Mouse (Mus musculus) liver, postnatal 0 days (tissue): ENCODE data around the gene Egflam. TPM values are rescaled to one million over a fixed set of nuclear protein-coding genes. Genes with fewer than 3 reads are reported as not detected.

Source experiments
- ATAC-seq: fragments of 200-750 bp; cut with Nextera tagmentation; 2 replicates; pipeline ENCODE4 v1.8.0; 2017; ENCODE audit warnings: mild to moderate bottlenecking, moderate library complexity
- DNase-seq: peaks from one replicate; pipeline ENCODE4 v3.0.0-alpha.2; 2016
- H3K27ac ChIP-seq: fragments of 300-500 bp; sonication (generic); 2 replicates; pipeline ENCODE4 v1.5.1; 2014; ENCODE audit warnings: antibody characterized with exemption, moderate library complexity, mild to moderate bottlenecking, low read depth
- H3K27me3 ChIP-seq: fragments of 300-500 bp; sonication (generic); 2 replicates; pipeline ENCODE4 v1.6.1; 2014; ENCODE audit warnings: low read length, control low read depth, mixed read lengths; ENCODE audit not compliant: insufficient read depth
- H3K36me3 ChIP-seq: fragments of 300-500 bp; sonication (generic); replicated peaks from 2 replicates; pipeline ENCODE4 v1.6.1; 2014; ENCODE audit warnings: mild to moderate bottlenecking, control low read depth, low read length, moderate library complexity, mixed read lengths; ENCODE audit not compliant: insufficient read depth
- H3K4me1 ChIP-seq: fragments of 300-500 bp; sonication (generic); 2 replicates; pipeline ENCODE4 v1.6.1; 2014; ENCODE audit warnings: antibody characterized with exemption, mild to moderate bottlenecking, control low read depth; ENCODE audit not compliant: insufficient read depth
- H3K4me2 ChIP-seq: fragments of 300-500 bp; sonication (generic); 2 replicates; pipeline ENCODE4 v1.6.1; 2014; ENCODE audit warnings: low read depth, mild to moderate bottlenecking, low read length, moderate library complexity, mixed read lengths
- H3K4me3 ChIP-seq: fragments of 300-500 bp; sonication (generic); 2 replicates; pipeline ENCODE4 v1.5.1; 2014; ENCODE audit warnings: low read depth, low read length
- H3K9ac ChIP-seq: fragments of 300-500 bp; sonication (generic); replicated peaks from 2 replicates; pipeline ENCODE4 v1.6.1; 2014; ENCODE audit warnings: mild to moderate bottlenecking, moderate library complexity
- H3K9me3 ChIP-seq: fragments of 300-500 bp; sonication (generic); 2 replicates; pipeline ENCODE4 v1.6.1; 2016; ENCODE audit warnings: mild to moderate bottlenecking, control low read depth, low read length, mixed read lengths
- CTCF ChIP-seq: sonication (generic); IDR thresholded peaks from 2 replicates; pipeline ENCODE4 v1.5.1; 2016; ENCODE audit warnings: antibody characterized with exemption, low read depth
- EP300 ChIP-seq: IDR thresholded peaks from 2 replicates; pipeline ENCODE4 v1.6.1; 2016; ENCODE audit warnings: antibody characterized with exemption, low read depth, mild to moderate bottlenecking
- WGBS: fragments of 180-500 bp; shearing (Covaris S2); extraction: QIAGEN DNeasy Blood & Tissue Kit; methylation state at CpG from one replicate; pipeline ENCODE4 v1.1.7; 2014; ENCODE audit not compliant: insufficient replicate concordance; 5-methylcytosine and 5-hydroxymethylcytosine counted together
- polyA plus RNA-seq: library from polyadenylated mRNA; unstranded; fragments of >200 nt; fragmentation: Nextera tagmentation; extraction: Ambion mirVana; gene quantifications from 2 replicates; pipeline ENCODE4 v1.2.1, GENCODE M21; 2015

Gene Egflam
- polyA plus RNA-seq, 1 experiment from 2014 or later = 0.53 TPM

- DNase-seq = no peak
- no peak overlapping the region for H3K27ac ChIP-seq
- no peak overlapping the region for H3K4me3 ChIP-seq
- ATAC-seq = no peak
- no peaks in the 10 kb centered on the region for H3K9me3 ChIP-seq
- H3K27me3 ChIP-seq = 0 out of 2 replicates have a peak, but pooled peaks cover 4% of the 10 kb centered on the region
- H3K36me3 ChIP-seq = no peaks in the 10 kb centered on the region
- no peaks in the 10 kb centered on the region for H3K4me1 ChIP-seq
- no peak overlapping the region for H3K4me2 ChIP-seq
- WGBS = 80% methylated on average over 13 of the region's 13 CpGs
- H3K9ac ChIP-seq = no peak overlapping the region
- TF ChIP-seq EP300 (no peak), CTCF (no peak)
These were observed 164.7 kb downstream of the Egflam start for GRCm38 (mm10) chr15:7233393-7234090.

- Histone ChIP-seq H3K27ac (no peak overlapping the region), H3K4me1 (no peaks in the 10 kb centered on the region), H3K4me3 (no peak overlapping the region), H3K27me3 (peaks cover 27% of the 10 kb centered on the region; the same call in 1 of the 2 replicates), H3K9ac (no peak overlapping the region), H3K4me2 (no peak overlapping the region), H3K36me3 (no peaks in the 10 kb centered on the region), H3K9me3 (no peaks in the 10 kb centered on the region)
- DNase-seq = peak; percentile 79
- TF ChIP-seq EP300 (no peak), CTCF (peak; percentile 99)
- 4% methylated on average over 5 of the region's 5 CpGs for WGBS
- peak; percentile 66 for ATAC-seq
These were observed 172.0 kb downstream of the Egflam start for GRCm38 (mm10) chr15:7226225-7226624.

DNA sequence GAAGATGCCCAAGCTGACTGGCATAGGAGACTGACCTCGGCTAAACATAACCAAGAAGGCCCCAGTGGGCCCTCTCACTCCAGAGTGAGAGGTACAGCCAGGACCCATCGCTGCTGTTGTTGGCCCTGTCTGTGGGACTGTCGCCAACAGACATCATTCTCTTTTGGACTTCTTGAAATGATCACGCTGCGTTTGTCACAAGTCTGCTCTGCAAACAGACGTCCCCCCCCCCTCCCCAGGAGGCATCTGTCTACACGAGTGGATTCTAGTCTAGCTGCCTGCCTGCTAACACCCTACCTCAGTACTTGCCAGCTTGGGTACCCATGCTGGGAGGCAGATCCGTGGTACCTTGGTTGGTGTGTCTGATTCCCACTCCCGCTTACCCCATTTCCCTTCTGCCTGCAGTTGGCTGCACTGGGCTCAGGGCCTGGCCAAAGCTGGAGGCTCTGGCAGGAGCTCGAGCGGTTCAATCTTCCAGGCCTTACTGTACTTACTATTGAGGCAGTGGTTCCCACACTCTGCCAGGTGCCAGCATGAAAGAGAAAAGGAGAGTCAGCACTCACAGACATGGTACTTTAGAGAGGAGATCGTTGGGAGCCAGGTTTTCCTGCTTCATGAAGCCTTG lies 173.9 kb downstream of the Egflam start:
- Histone ChIP-seq H3K4me1 (no peaks in the 10 kb centered on the region), H3K9ac (no peak overlapping the region), H3K27ac (no peak overlapping the region), H3K4me3 (no peak overlapping the region), H3K4me2 (no peak overlapping the region), H3K27me3 (peaks cover 36% of the 10 kb centered on the region), H3K36me3 (no peaks in the 10 kb centered on the region), H3K9me3 (no peaks in the 10 kb centered on the region)
- no peak for ATAC-seq
- WGBS = 67% methylated on average over 12 of the region's 12 CpGs
- no peak for DNase-seq
- no peak for TF ChIP-seq EP300
- no peak for TF ChIP-seq CTCF

GRCm38 (mm10) chr15:7222809-7223208 lies 175.4 kb downstream of the Egflam start:
- H3K9ac ChIP-seq = no peak overlapping the region
- H3K27me3 ChIP-seq = peaks cover 36% of the 10 kb centered on the region
- no peak overlapping the region for H3K4me2 ChIP-seq
- H3K36me3 ChIP-seq = no peaks in the 10 kb centered on the region
- no peaks in the 10 kb centered on the region for H3K9me3 ChIP-seq
- ATAC-seq (no peak), DNase-seq (no peak)
- TF ChIP-seq EP300 (no peak), CTCF (no peak)
- no peak overlapping the region for H3K27ac ChIP-seq
- no peaks in the 10 kb centered on the region for H3K4me1 ChIP-seq
- H3K4me3 ChIP-seq = no peak overlapping the region
- 50% methylated on average over 11 of the region's 11 CpGs for WGBS

- no peak overlapping the region for H3K27ac ChIP-seq
- no peaks in the 10 kb centered on the region for H3K36me3 ChIP-seq
- H3K9ac ChIP-seq = no peak overlapping the region
- TF ChIP-seq EP300 (no peak), CTCF (no peak)
- no peak overlapping the region for H3K4me3 ChIP-seq
- no peak; the same call in 1 of the 2 replicates for ATAC-seq
- no peaks in the 10 kb centered on the region for H3K4me1 ChIP-seq
- H3K27me3 ChIP-seq = peaks cover 31% of the 10 kb centered on the region
- H3K9me3 ChIP-seq = no peaks in the 10 kb centered on the region
- DNase-seq = no peak
- 56% methylated on average over 6 of the region's 6 CpGs for WGBS
- no peak overlapping the region for H3K4me2 ChIP-seq
These were observed 181.0 kb downstream of the Egflam start for GRCm38 (mm10) chr15:7217273-7217598.

DNA sequence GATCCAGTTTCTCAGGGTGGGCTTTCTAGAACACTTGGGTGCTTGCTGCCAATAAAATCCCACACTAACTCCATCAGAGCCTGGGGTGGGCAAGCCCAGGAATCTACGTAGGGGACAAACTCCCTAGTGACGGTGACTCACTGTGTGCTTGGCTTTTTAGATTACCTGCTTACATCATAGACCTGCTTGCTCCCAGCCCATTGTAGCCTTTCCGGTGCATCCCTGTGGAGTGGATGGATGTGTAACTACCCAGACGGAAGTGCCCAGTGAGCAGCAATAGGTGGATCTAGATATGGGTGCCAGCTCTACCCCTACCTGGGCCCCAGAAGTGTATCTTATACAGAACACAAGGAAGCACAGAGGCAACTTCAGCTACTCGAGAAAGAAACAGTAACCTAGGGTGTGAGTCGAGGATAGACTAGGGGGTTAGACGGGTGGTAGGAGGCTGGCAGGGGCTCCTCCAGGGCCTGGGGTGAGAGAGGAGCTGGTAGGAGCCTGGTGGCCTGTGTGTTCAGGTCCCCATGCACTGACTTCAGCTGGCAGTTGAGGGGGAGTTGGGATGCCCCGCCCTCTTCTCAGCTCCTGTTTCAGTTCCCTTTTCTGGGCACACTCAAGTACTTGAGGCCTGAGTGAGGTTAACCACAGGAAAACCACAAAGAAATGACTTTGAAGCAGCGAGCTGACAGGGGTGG lies 181.5 kb downstream of the Egflam start:
- peak; percentile 29 for ATAC-seq

More for the DNA sequence above, 181.5 kb downstream of the Egflam start:
- H3K27ac ChIP-seq = no peak overlapping the region
- peaks cover 28% of the 10 kb centered on the region for H3K27me3 ChIP-seq
- TF ChIP-seq CTCF = no peak
- TF ChIP-seq EP300 = no peak
- H3K36me3 ChIP-seq = no peaks in the 10 kb centered on the region
- no peak overlapping the region for H3K9ac ChIP-seq
- H3K9me3 ChIP-seq = no peaks in the 10 kb centered on the region
- whole genome bisulfite sequencing = 52% methylated on average over 9 of the region's 9 CpGs
- no peak overlapping the region for H3K4me3 ChIP-seq
- peak; percentile 52 for DNase-seq
- no peaks in the 10 kb centered on the region for H3K4me1 ChIP-seq
- H3K4me2 ChIP-seq = no peak overlapping the region
